Mouse (Mus musculus) E14TG2a.4 (cell line): ENCODE measurements around the gene Aldh8a1.

Experiments used
- H3K27me3 ChIP-seq: 2 replicates; pipeline ENCODE4 v1.6.1; 2014; ENCODE audit warnings: low read length, control low read depth; ENCODE audit not compliant: insufficient read depth
- H3K36me3 ChIP-seq: 2 replicates; pipeline ENCODE4 v1.6.1; 2014; ENCODE audit warnings: low read length, control low read depth; ENCODE audit not compliant: insufficient read depth
- H3K4me1 ChIP-seq: replicated peaks from 2 replicates; pipeline ENCODE4 v1.6.1; 2014; ENCODE audit warnings: low read depth, low read length, control low read depth
- H3K4me3 ChIP-seq: replicated peaks from 2 replicates; pipeline ENCODE4 v1.5.1; 2014; ENCODE audit warnings: mild to moderate bottlenecking, low read length
- H3K9me3 ChIP-seq: 2 replicates; pipeline ENCODE4 v1.6.1; 2014; ENCODE audit warnings: low read length, control low read depth
- CTCF ChIP-seq: conservative IDR thresholded peaks from 2 replicates; pipeline ENCODE4 v1.5.1; 2014; ENCODE audit warnings: low read length
- NANOG ChIP-seq: IDR thresholded peaks from 2 replicates; pipeline ENCODE4 v1.6.1; 2014; ENCODE audit warnings: borderline replicate concordance, low read length, mixed read lengths
- POU5F1 ChIP-seq: IDR thresholded peaks from 2 replicates; pipeline ENCODE4 v1.6.1; 2014; ENCODE audit warnings: low read length, borderline replicate concordance

Aldh8a1 gene

GRCm38 (mm10) chr10:21349449-21349848 is 27.6 kb upstream of the Aldh8a1 start:
- Histone ChIP-seq H3K4me1 (peaks cover 2% of the 10 kb centered on the region; the same call in 1 of the 2 replicates), H3K36me3 (peaks cover 80% of the 10 kb centered on the region), H3K9me3 (no peaks in the 10 kb centered on the region), H3K27me3 (no peaks in the 10 kb centered on the region), H3K4me3 (no peak overlapping the region)
- TF ChIP-seq NANOG (no peak), CTCF (no peak), POU5F1 (no peak)

- H3K4me1 ChIP-seq, result peaks cover 2% of the 10 kb centered on the region; the same call in 1 of the 2 replicates
- H3K27me3 ChIP-seq, result no peaks in the 10 kb centered on the region
- peaks cover 83% of the 10 kb centered on the region for H3K36me3 ChIP-seq
- H3K4me3 ChIP-seq, result no peak overlapping the region
- TF ChIP-seq NANOG (no peak), POU5F1 (no peak), CTCF (no peak)
- no peaks in the 10 kb centered on the region for H3K9me3 ChIP-seq
These were observed 27.1 kb upstream of the Aldh8a1 start for GRCm38 (mm10) chr10:21349946-21350345.

GRCm38 (mm10) chr10:21350531-21351515 is 26.3 kb upstream of the Aldh8a1 start:
- H3K9me3 ChIP-seq, result no peaks in the 10 kb centered on the region
- peaks cover 82% of the 10 kb centered on the region for H3K36me3 ChIP-seq
- no peak overlapping the region for H3K4me3 ChIP-seq
- H3K4me1 ChIP-seq, result peaks cover 2% of the 10 kb centered on the region; the same call in 1 of the 2 replicates
- no peaks in the 10 kb centered on the region for H3K27me3 ChIP-seq
- no peak for TF ChIP-seq CTCF
- no peak for TF ChIP-seq POU5F1
- TF ChIP-seq NANOG, result no peak

- TF ChIP-seq POU5F1 (no peak), NANOG (no peak), CTCF (no peak)
- H3K27me3 ChIP-seq, result no peaks in the 10 kb centered on the region
- H3K4me1 ChIP-seq, result peaks cover 2% of the 10 kb centered on the region; the same call in 1 of the 2 replicates
These were observed 25.3 kb upstream of the Aldh8a1 start for GRCm38 (mm10) chr10:21351766-21352165.

DNA sequence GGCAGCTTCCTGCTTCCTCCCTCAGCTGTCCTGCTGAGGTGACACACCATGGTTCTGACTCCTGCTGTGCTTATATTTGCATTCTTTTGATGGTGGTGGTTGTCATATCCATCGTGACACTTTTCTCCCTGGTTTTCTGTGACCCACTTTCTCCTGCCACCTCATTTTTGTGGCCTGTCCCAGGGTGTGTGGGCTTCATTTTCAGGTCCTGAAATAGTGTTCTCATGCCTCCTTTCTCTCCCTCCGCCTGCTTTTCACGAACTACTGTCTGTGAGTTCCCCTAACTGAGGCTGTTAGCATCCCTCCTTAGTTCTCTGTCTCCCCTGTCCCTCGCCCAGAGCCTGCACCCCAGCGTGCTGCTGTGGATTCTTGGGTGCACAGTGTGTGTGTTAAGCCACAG is 23.2 kb upstream of the Aldh8a1 start:
- Histone ChIP-seq H3K9me3 (no peaks in the 10 kb centered on the region), H3K4me1 (peaks cover 2% of the 10 kb centered on the region; the same call in 1 of the 2 replicates), H3K27me3 (no peaks in the 10 kb centered on the region), H3K36me3 (peaks cover 90% of the 10 kb centered on the region), H3K4me3 (no peak overlapping the region)
- no peak for TF ChIP-seq CTCF
- no peak for TF ChIP-seq NANOG
- no peak for TF ChIP-seq POU5F1

More at GRCm38 (mm10) chr10:21351766-21352165, 25.3 kb upstream of the Aldh8a1 start:
- H3K4me3 ChIP-seq, result no peak overlapping the region
- no peaks in the 10 kb centered on the region for H3K9me3 ChIP-seq
- peaks cover 82% of the 10 kb centered on the region for H3K36me3 ChIP-seq

GRCm38 (mm10) chr10:21354506-21354905 is 22.6 kb upstream of the Aldh8a1 start:
- no peaks in the 10 kb centered on the region for H3K9me3 ChIP-seq
- no peak for TF ChIP-seq NANOG
- TF ChIP-seq POU5F1, result no peak
- no peak for TF ChIP-seq CTCF
- H3K4me1 ChIP-seq, result peaks cover 2% of the 10 kb centered on the region; the same call in 1 of the 2 replicates
- peaks cover 89% of the 10 kb centered on the region for H3K36me3 ChIP-seq
- H3K4me3 ChIP-seq, result no peak overlapping the region
- no peaks in the 10 kb centered on the region for H3K27me3 ChIP-seq

GRCm38 (mm10) chr10:21357986-21358385 is 19.1 kb upstream of the Aldh8a1 start:
- Histone ChIP-seq H3K9me3 (no peaks in the 10 kb centered on the region), H3K4me1 (peaks cover 2% of the 10 kb centered on the region; the same call in 1 of the 2 replicates), H3K4me3 (no peak overlapping the region), H3K27me3 (no peaks in the 10 kb centered on the region), H3K36me3 (peaks cover 87% of the 10 kb centered on the region)
- TF ChIP-seq POU5F1, result no peak
- TF ChIP-seq NANOG, result no peak
- TF ChIP-seq CTCF, result no peak

DNA sequence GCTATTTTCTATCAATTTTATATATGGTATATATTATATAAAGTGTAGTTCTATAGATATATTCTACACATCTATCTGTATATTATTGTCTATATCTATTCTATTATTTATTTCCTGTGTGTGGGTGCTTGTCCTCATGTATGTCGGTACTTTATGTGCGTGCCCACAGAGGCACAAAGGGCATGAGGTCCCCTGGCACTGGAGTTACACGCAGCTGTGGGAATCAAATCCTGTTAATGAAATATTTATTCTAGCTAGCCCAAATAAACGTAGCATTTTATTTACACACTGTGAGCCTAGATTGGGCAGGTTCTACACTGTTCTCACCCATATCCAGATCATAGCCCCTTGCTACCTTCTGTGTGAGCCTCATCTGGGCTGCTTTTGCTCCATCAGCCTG is 18.0 kb upstream of the Aldh8a1 start:
- 0 out of 2 replicates have a peak, but pooled peaks cover 2% of the 10 kb centered on the region for H3K4me1 ChIP-seq
- no peak for TF ChIP-seq NANOG
- no peak for TF ChIP-seq CTCF
- TF ChIP-seq POU5F1, result no peak
- no peaks in the 10 kb centered on the region for H3K27me3 ChIP-seq
- no peak overlapping the region for H3K4me3 ChIP-seq
- H3K9me3 ChIP-seq, result no peaks in the 10 kb centered on the region
- peaks cover 82% of the 10 kb centered on the region for H3K36me3 ChIP-seq

DNA sequence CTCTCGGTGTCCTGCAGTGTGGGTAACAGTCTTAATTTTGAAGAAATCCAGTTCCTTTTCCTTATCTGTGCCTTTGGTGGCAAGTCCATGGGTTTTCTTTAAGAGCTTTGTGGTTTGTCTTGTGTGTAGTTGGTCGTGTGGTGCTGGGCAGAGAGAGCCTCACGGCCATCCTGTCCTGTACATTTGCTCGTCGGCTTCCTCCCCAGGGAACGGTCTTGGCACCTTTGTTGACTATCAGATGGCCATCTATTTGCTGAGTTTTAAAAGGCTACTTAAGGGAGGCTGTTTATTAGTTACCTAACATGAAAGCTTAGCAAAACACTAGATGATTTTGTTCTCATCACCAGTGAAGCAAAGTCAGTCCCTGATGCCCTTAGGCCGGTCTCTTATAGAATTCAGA is 15.2 kb upstream of the Aldh8a1 start:
- no peak overlapping the region for H3K4me3 ChIP-seq
- H3K36me3 ChIP-seq, result peaks cover 81% of the 10 kb centered on the region
- H3K9me3 ChIP-seq, result no peaks in the 10 kb centered on the region
- peaks cover 13% of the 10 kb centered on the region; the same call in 1 of the 2 replicates for H3K4me1 ChIP-seq
- TF ChIP-seq NANOG (no peak), POU5F1 (no peak), CTCF (no peak)
- H3K27me3 ChIP-seq, result no peaks in the 10 kb centered on the region
